Mouse (Mus musculus) stomach, embryonic 16.5 days (tissue): ENCODE measurements at regions not wholly inside any gene's neighbourhood (a gene's known extent, or its start where the extent isn't known, plus 50 kb on each side); places are given as distances from the start of the nearest gene placed in this dataset.
A peak's percentile ranks its signal among the peaks of the same experiment; 100 is the strongest.
"Not testable (repeated sequence)": the region's sequence is repeated elsewhere in the genome, so short reads cannot be mapped to it uniquely, and the experiment has no call there.

Experiments used
- ATAC-seq: fragments of 200-750 bp; cut with Nextera tagmentation; 2 replicates; pipeline ENCODE4 v1.8.0; 2017; ENCODE audit warnings: moderate number of reproducible peaks, moderate TSS enrichment; ENCODE audit not compliant: insufficient read depth, low FRiP score
- H3K27ac ChIP-seq: fragments of 300-500 bp; sonication (generic); 2 replicates; pipeline ENCODE4 v1.5.1; 2014; ENCODE audit warnings: low read length
- H3K27me3 ChIP-seq: fragments of 300-500 bp; sonication (generic); 2 replicates; pipeline ENCODE4 v1.6.1; 2014; ENCODE audit warnings: low read length, control low read depth, mixed read lengths; ENCODE audit not compliant: control insufficient read depth, insufficient read depth
- H3K36me3 ChIP-seq: fragments of 300-500 bp; sonication (generic); 2 replicates; pipeline ENCODE4 v1.6.1; 2014; ENCODE audit warnings: low read length; ENCODE audit not compliant: control insufficient read depth, insufficient read depth
- H3K4me1 ChIP-seq: fragments of 300-500 bp; sonication (generic); 2 replicates; pipeline ENCODE4 v1.6.1; 2014; ENCODE audit warnings: low read length, control low read depth, mixed read lengths; ENCODE audit not compliant: control insufficient read depth, insufficient read depth
- H3K4me2 ChIP-seq: fragments of 300-500 bp; sonication (generic); 2 replicates; pipeline ENCODE4 v1.6.1; 2014; ENCODE audit warnings: low read depth, low read length, mixed read lengths
- H3K4me3 ChIP-seq: fragments of 300-500 bp; sonication (generic); replicated peaks from 2 replicates; pipeline ENCODE4 v1.5.1; 2014; ENCODE audit warnings: mild to moderate bottlenecking, low read length
- H3K9ac ChIP-seq: fragments of 300-500 bp; sonication (generic); 2 replicates; pipeline ENCODE4 v1.6.1; 2014; ENCODE audit warnings: low read length
- H3K9me3 ChIP-seq: fragments of 300-500 bp; sonication (generic); replicated peaks from 2 replicates; pipeline ENCODE4 v1.6.1; 2016; ENCODE audit warnings: low read length, control low read depth; ENCODE audit not compliant: control insufficient read depth
- WGBS: fragments of 180-500 bp; shearing (Covaris S2); extraction: QIAGEN DNeasy Blood & Tissue Kit; methylation state at CpG from one replicate; pipeline ENCODE4 v1.1.7; 2014; 5-methylcytosine and 5-hydroxymethylcytosine counted together

DNA sequence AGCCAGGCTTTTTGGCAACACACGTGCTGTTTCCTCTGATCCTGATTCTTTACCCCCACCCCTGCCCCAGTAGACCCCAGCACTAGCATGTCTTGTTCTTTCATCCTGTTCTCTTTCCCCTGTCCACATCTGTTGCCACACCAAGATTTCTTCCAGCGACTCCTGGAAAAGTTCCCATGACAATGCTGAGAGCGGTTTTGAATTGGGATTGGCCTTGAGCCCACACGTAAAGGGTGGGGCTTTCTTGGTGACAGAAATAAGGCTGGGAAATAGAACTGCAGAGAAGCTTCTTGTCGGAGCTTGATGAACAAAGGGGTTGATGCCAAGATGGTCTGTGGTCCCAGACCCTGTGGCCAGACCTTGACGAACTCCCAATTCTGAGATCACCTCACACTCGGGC lies 106.8 kb downstream of the Enc1 start:
- H3K9me3 ChIP-seq: no peaks in the 10 kb centered on the region
- H3K9ac ChIP-seq: no peak overlapping the region
- 66% methylated on average over 7 of the region's 7 CpGs for WGBS
- H3K36me3 ChIP-seq: no peaks in the 10 kb centered on the region
- no peak overlapping the region for H3K4me2 ChIP-seq
- H3K27me3 ChIP-seq: no peaks in the 10 kb centered on the region
- H3K27ac ChIP-seq: no peak overlapping the region
- 0 out of 2 replicates have a peak, but pooled peaks cover 2% of the 10 kb centered on the region for H3K4me1 ChIP-seq
- H3K4me3 ChIP-seq: no peak overlapping the region
- no peak for ATAC-seq

DNA sequence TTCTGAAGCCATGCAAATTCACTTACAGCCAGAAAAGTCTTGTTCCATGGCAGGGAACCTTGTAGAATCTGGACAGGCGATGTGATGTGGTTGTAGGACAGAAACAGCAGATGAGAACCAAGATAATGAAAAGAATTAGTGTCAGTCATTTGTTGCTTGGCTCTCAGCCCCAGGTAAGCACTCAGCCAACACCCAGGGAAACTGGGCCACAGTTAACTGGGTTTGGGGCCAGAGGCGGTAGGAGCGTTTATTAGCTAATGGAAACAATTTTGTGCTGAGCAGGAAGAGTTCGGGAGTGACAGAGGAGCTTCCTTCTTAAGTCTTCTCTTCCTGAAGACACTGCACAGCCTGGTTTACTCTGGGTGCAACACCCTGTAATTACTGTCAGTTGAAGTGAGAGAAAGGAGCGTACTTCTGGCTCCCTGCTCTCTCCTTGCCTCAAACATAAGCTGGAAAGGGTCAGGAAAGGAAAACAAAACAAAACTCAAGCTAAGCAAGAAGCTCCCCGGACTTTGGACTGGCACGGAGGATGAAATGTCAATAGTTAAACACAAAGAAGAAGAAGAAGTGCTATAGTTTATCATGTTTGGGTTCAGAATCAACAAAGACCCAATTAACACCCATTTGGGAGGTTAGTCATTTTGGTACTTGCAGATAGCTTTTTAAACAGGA lies 100.4 kb downstream of the Enc1 start:
- H3K4me3 ChIP-seq: no peak overlapping the region
- peaks cover 19% of the 10 kb centered on the region; the same call in 1 of the 2 replicates for H3K4me1 ChIP-seq
- no peak overlapping the region for H3K4me2 ChIP-seq
- WGBS: 29% methylated on average over 7 of the region's 7 CpGs
- no peaks in the 10 kb centered on the region for H3K27me3 ChIP-seq
- ATAC-seq: no peak
- peak overlapping the region; percentile 31 for H3K27ac ChIP-seq
- H3K36me3 ChIP-seq: no peaks in the 10 kb centered on the region
- no peaks in the 10 kb centered on the region for H3K9me3 ChIP-seq
- H3K9ac ChIP-seq: no peak overlapping the region

DNA sequence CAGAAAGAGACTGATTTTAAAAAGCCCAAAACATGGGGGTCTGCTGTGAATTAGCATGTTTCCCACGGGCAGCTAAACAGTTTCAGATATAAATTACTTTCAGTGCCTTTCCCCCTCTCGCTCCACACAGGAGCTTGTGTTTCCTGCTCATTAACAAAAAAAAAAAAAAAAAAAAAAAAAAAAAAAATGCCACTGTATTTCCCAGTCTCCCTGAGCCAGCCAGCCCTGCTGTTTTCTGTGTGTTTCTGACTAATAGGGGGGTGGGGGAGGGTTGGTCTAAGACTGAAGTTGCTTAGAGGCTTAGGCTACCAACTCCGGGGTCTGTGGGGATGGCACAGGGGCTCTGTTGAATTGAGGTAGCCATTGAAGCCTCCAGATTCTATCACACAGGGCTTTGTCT lies 97.0 kb downstream of the Enc1 start:
- no peak overlapping the region for H3K4me3 ChIP-seq
- no peak overlapping the region for H3K4me2 ChIP-seq
- no peaks in the 10 kb centered on the region for H3K9me3 ChIP-seq
- H3K9ac ChIP-seq: peak overlapping the region; percentile 7; the same call in 1 of the 2 replicates
- ATAC-seq: no peak
- H3K36me3 ChIP-seq: no peaks in the 10 kb centered on the region
- no peaks in the 10 kb centered on the region for H3K27me3 ChIP-seq
- 15% methylated on average over 3 of the region's 3 CpGs for WGBS
- H3K27ac ChIP-seq: peak overlapping the region; percentile 47; the same call in 1 of the 2 replicates
- H3K4me1 ChIP-seq: peaks cover 22% of the 10 kb centered on the region; the same call in 1 of the 2 replicates

DNA sequence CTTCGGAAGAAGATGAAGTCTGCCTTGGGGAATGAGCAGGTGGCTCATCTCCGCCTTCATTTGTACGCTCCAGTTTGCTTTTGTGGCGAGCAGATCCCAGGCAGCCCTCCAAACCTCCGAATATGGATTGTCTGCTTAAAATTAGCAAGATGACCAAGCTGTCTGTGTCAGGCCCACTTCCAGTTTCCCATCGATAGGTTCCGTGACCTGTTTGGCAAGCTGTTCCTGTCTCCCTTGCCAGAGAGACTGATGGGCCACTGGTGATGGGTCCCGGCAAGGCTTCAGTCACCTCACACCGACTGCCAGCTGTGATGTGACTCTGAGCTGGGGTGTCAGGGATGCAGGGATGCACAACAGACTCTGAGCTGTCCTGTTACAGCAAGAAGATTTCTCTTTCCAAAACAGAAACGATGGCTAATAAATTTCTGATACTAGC lies 96.4 kb downstream of the Enc1 start:
- peak overlapping the region; percentile 46 for H3K27ac ChIP-seq
- H3K9ac ChIP-seq: no peak overlapping the region
- H3K27me3 ChIP-seq: no peaks in the 10 kb centered on the region
- WGBS: 42% methylated on average over 10 of the region's 10 CpGs
- H3K4me1 ChIP-seq: peaks cover 22% of the 10 kb centered on the region; the same call in 1 of the 2 replicates
- no peaks in the 10 kb centered on the region for H3K9me3 ChIP-seq
- H3K4me2 ChIP-seq: peak overlapping the region; percentile 8; the same call in 1 of the 2 replicates
- H3K4me3 ChIP-seq: no peak overlapping the region
- H3K36me3 ChIP-seq: no peaks in the 10 kb centered on the region
- ATAC-seq: peak; percentile 38; the same call in 1 of the 2 replicates

DNA sequence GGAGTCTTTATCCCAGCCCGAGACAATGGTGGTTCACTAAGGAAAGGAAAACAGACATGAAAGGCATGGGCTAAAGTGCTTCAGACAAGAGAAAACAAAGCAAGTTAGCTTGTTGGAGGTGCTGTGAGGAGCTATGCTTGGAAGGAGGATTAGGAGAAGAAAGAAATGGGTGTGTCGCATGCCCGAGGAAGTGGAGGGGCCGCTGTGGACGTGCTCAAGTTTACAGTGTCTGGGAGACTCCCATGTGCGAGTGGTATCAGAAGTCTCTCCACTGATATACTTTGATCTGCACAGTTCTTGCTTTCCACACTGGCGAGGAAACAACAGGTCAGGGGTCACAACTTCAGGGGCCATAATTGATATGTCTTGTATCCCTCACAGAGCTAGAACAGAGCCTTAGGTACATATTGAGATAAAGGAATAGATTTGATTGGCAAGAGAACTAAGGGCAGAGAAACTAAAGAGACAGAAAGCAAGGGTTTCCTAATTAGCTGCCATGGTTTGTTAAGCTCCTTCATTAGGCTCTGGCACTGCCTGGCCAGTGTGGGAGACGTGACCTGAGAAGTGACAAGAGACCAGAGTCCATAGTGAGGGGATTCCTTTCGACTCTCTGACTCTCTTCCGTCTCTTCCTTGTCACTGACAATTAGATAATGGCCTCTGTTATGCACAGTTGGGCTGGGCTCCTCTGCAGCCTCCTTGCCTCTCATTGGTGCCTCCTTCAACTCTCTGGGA lies 93.1 kb downstream of the Enc1 start:
- H3K27me3 ChIP-seq: no peaks in the 10 kb centered on the region
- no peaks in the 10 kb centered on the region for H3K9me3 ChIP-seq
- H3K4me1 ChIP-seq: peaks cover 13% of the 10 kb centered on the region; the same call in 1 of the 2 replicates
- no peak overlapping the region for H3K4me2 ChIP-seq
- no peak overlapping the region for H3K4me3 ChIP-seq
- peak; percentile 48; the same call in 1 of the 2 replicates for ATAC-seq
- H3K27ac ChIP-seq: no peak overlapping the region
- H3K9ac ChIP-seq: no peak overlapping the region
- H3K36me3 ChIP-seq: no peaks in the 10 kb centered on the region
- WGBS: 42% methylated on average over 10 of the region's 10 CpGs

DNA sequence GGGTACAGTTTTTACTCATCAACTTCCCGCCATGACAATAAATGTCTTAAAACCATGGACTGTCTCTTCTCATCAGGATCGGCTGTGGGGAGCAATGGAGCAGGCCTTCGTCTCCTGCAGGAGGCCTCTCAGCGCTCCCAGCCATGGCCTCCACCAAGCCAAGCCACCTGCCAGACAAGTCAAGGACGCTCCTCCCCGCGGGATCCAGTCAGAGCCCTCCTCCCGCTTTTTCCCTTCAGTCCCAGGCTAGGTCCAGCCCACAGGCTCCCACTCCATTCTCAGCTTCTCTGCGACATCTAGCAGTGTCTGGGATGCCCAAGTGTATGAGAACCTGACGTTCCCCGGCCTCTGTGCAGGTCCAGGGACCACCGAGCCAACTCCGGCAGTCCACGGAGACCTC lies 90.2 kb downstream of the Enc1 start:
- Histone ChIP-seq H3K9ac (no peak overlapping the region), H3K27ac (no peak overlapping the region), H3K36me3 (no peaks in the 10 kb centered on the region), H3K4me2 (no peak overlapping the region), H3K4me3 (no peak overlapping the region), H3K27me3 (no peaks in the 10 kb centered on the region), H3K9me3 (peaks cover 2% of the 10 kb centered on the region; the same call in 1 of the 2 replicates), H3K4me1 (0 out of 2 replicates have a peak, but pooled peaks cover 3% of the 10 kb centered on the region)
- ATAC-seq: peak; percentile 20; the same call in 1 of the 2 replicates
- 90% methylated on average over 14 of the region's 14 CpGs for WGBS

DNA sequence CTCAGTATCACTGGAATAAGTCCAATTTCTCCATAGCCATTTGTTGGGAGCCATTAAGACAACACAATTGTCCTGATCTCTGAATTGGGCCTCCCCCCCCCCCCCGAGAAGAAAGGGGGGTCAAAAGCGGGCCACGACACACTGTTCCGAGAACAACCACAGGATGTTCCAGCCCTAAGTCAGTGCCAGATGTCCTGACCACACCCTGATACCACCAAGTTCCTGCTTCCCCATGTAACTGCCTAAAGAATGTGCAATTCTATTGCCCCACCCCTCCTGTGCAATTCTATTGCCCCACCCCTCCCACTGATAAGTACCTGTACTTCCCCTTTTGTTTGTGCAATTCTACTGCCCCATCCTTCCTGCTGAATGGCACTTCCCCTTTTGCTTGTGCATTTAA lies 80.4 kb downstream of the Enc1 start:
- not testable (repeated sequence) for H3K36me3 ChIP-seq, H3K4me3 ChIP-seq, H3K27ac ChIP-seq, H3K9ac ChIP-seq, H3K27me3 ChIP-seq, H3K4me1 ChIP-seq, ATAC-seq, H3K4me2 ChIP-seq, H3K9me3 ChIP-seq
- WGBS: 61% methylated on average over 4 of the region's 4 CpGs

DNA sequence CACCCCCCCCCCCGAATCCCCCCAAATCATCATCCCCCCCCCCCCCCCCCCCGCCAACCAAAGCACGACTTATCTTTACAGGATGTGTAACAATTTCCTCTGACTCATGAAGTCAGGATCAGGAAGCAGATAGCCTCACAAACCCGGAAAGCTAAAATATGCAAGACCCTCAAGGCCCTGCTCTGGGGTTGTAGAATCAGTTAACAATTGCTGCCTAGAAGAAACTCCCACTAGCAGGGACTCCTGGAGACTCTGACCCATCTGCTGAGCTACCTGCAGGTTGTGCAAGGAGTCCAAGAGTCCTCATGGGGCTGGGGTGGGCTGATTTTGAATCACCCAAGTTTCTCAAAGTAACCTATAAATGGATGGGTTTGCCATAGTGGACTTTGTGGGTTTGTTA lies 79.9 kb downstream of the Enc1 start:
- no peak overlapping the region for H3K4me2 ChIP-seq
- 50% methylated on average over 4 of the region's 4 CpGs for WGBS

DNA sequence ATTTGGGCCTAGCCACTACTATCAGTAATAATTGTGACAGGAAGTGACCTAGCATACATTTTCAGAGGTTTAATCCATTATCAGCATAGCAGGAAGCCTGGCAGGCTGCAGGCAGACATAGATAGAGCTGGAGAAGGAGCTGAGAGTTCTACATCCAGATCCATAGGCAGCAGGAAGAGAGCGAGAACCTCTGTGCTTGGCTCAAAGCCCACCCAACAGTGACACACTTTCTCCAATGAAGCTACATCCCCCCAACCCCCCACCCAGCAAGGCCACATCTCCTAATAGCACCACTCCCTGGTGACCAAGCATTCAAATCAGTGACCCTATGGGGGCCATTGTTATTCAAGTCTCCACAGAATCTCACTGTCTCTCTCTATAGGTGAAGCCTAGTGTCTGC lies 79.4 kb downstream of the Enc1 start:
- Histone ChIP-seq H3K4me1 (peaks cover 7% of the 10 kb centered on the region; the same call in 1 of the 2 replicates), H3K9ac (no peak overlapping the region), H3K4me2 (no peak overlapping the region), H3K4me3 (no peak overlapping the region), H3K27me3 (no peaks in the 10 kb centered on the region), H3K9me3 (no peaks in the 10 kb centered on the region), H3K36me3 (no peaks in the 10 kb centered on the region), H3K27ac (no peak overlapping the region)
- no peak for ATAC-seq
- WGBS: 94% methylated on average over 1 of the region's 1 CpGs

More for the DNA sequence above, 79.9 kb downstream of the Enc1 start:
- no peak overlapping the region for H3K9ac ChIP-seq
- H3K4me1 ChIP-seq: peaks cover 7% of the 10 kb centered on the region; the same call in 1 of the 2 replicates
- no peaks in the 10 kb centered on the region for H3K9me3 ChIP-seq
- H3K4me3 ChIP-seq: no peak overlapping the region
- H3K27me3 ChIP-seq: no peaks in the 10 kb centered on the region
- ATAC-seq: no peak
- no peak overlapping the region for H3K27ac ChIP-seq
- H3K36me3 ChIP-seq: no peaks in the 10 kb centered on the region
